Mouse (Mus musculus) adrenal gland, adult 10 weeks (tissue): ENCODE measurements around the gene 4930430F08Rik. TPM values are rescaled to one million over a fixed set of nuclear protein-coding genes. Genes with fewer than 3 reads are reported as not detected.

Experiments
- polyA plus RNA-seq: library from polyadenylated mRNA; stranded (reverse); fragments of 350-450 nt; fragmentation: Illumina TruSeq; extraction: RNeasy Lipid Tissue Mini Kit (QIAGEN cat#74804); gene quantifications from one replicate; pipeline ENCODE4 v1.2.3, GENCODE M21; 2014; ENCODE audit warnings: low read depth, low replicate concordance

Gene 4930430F08Rik
- polyA plus RNA-seq = 31.4 TPM

DNA sequence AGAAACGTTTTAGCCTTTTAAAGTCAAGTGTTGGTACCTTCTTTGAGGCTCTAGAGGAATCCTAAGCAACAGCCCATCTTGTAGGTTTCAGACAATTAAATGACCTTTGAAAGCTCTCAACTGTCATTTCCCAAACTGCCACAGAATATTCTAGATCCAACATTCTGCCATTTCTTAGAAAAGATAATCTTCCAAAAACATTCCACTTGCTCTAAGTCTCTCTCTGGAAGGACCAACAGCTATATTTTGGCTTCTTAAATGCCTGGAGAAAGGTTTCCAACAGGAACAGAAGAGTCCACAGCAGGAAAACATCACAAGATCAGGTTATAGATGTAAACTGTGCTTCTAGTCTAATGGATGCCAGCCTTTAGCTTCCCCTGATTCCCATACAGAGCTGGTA is at the start of gene 4930430F08Rik, which contains the start of gene 1700017N19Rik:
4930430F08Rik (minus strand) TSS at position 101 of the 400 bp plus-strand sequence.
1700017N19Rik (plus strand) TSS at position 162 of the 400 bp plus-strand sequence.

Other genes starting within 250 kb of the 4930430F08Rik start
- not detected for gene Gm4302, start 249.6 kb downstream of the 4930430F08Rik start, polyA plus RNA-seq
- gene Gm4303, start 244.5 kb downstream of the 4930430F08Rik start, polyA plus RNA-seq = not detected
- gene Gm4305, start 239.3 kb downstream of the 4930430F08Rik start, polyA plus RNA-seq = not detected
- not detected for gene Gm4307, start 229.1 kb downstream of the 4930430F08Rik start, polyA plus RNA-seq
- not detected for gene Gm4312, start 207.9 kb downstream of the 4930430F08Rik start, polyA plus RNA-seq
- gene Tmtc3, start 103.1 kb downstream of the 4930430F08Rik start, polyA plus RNA-seq = 92.2 TPM
- 39.0 TPM for gene Cep290, start 102.9 kb downstream of the 4930430F08Rik start, polyA plus RNA-seq
- not detected for gene 1700017N19Rik, start 61 bp upstream of the 4930430F08Rik start, polyA plus RNA-seq